Mouse (Mus musculus): ENCODE measurements at regions not wholly inside any gene's neighbourhood (a gene's known extent, or its start where the extent isn't known, plus 50 kb on each side); places are given as distances from the start of the nearest gene placed in this dataset.

GRCm38 (mm10) chr6:100934424-100934823, 101.0 kb downstream of the Ppp4r2 start:
- 91% methylated on average over 5 of the region's 5 CpGs for WGBS
- H3K36me3 ChIP-seq (replicated peaks; ENCODE audit: control insufficient read depth, insufficient read depth, low read length) = no peaks in the 10 kb centered on the region
- ATAC-seq (ENCODE audit: insufficient read depth, low read depth) (no peak), DNase-seq (ENCODE audit: low spot score) (no peak)
- no peak overlapping the region for H3K4me3 ChIP-seq (ENCODE audit: low read depth, low read length)
- peaks cover 17% of the 10 kb centered on the region; the same call in 1 of the 2 replicates for H3K4me1 ChIP-seq (ENCODE audit: control insufficient read depth, insufficient read depth)
- no peak overlapping the region for H3K27ac ChIP-seq (ENCODE audit: low read depth)
- H3K4me2 ChIP-seq (ENCODE audit: low read depth, low read length) = no peak overlapping the region
- H3K9me3 ChIP-seq (replicated peaks; ENCODE audit: control insufficient read depth, low read length) = no peaks in the 10 kb centered on the region
- TF ChIP-seq EP300 (IDR thresholded peaks at IDR 0.05; ENCODE audit: low read depth) (no peak), CTCF (IDR thresholded peaks at IDR 0.05; ENCODE audit: low read depth) (no peak)
- H3K9ac ChIP-seq (replicated peaks; ENCODE audit: low read depth, low read length) = no peak overlapping the region
- H3K27me3 ChIP-seq (ENCODE audit: control insufficient read depth, insufficient read depth, low read length) = no peaks in the 10 kb centered on the region

- Histone ChIP-seq H3K4me3 (ENCODE audit: low read depth, low read length) (no peak overlapping the region), H3K4me2 (ENCODE audit: low read depth, low read length) (no peak overlapping the region), H3K9me3 (replicated peaks; ENCODE audit: control insufficient read depth, low read length) (no peaks in the 10 kb centered on the region), H3K36me3 (replicated peaks; ENCODE audit: control insufficient read depth, insufficient read depth, low read length) (no peaks in the 10 kb centered on the region), H3K27me3 (ENCODE audit: control insufficient read depth, insufficient read depth, low read length) (no peaks in the 10 kb centered on the region), H3K4me1 (ENCODE audit: control insufficient read depth, insufficient read depth) (0 out of 2 replicates have a peak, but pooled peaks cover 3% of the 10 kb centered on the region), H3K27ac (ENCODE audit: low read depth) (no peak overlapping the region), H3K9ac (replicated peaks; ENCODE audit: low read depth, low read length) (no peak overlapping the region)
- whole genome bisulfite sequencing = 92% methylated on average over 1 of the region's 1 CpGs
- no peak for TF ChIP-seq CTCF (IDR thresholded peaks at IDR 0.05; ENCODE audit: low read depth)
- no peak for TF ChIP-seq EP300 (IDR thresholded peaks at IDR 0.05; ENCODE audit: low read depth)
- ATAC-seq (ENCODE audit: insufficient read depth, low read depth) (no peak), DNase-seq (ENCODE audit: low spot score) (no peak)
These were observed 104.4 kb downstream of the Ppp4r2 start for GRCm38 (mm10) chr6:100937802-100938201.

GRCm38 (mm10) chr6:100938376-100938775, 105.0 kb downstream of the Ppp4r2 start:
- H3K27ac ChIP-seq (ENCODE audit: low read depth) = no peak overlapping the region
- no peak overlapping the region for H3K4me3 ChIP-seq (ENCODE audit: low read depth, low read length)
- TF ChIP-seq CTCF (IDR thresholded peaks at IDR 0.05; ENCODE audit: low read depth) (no peak), EP300 (IDR thresholded peaks at IDR 0.05; ENCODE audit: low read depth) (no peak)
- H3K9me3 ChIP-seq (replicated peaks; ENCODE audit: control insufficient read depth, low read length) = no peaks in the 10 kb centered on the region
- ATAC-seq (ENCODE audit: insufficient read depth, low read depth) (no peak), DNase-seq (ENCODE audit: low spot score) (no peak)
- no peaks in the 10 kb centered on the region for H3K36me3 ChIP-seq (replicated peaks; ENCODE audit: control insufficient read depth, insufficient read depth, low read length)
- H3K27me3 ChIP-seq (ENCODE audit: control insufficient read depth, insufficient read depth, low read length) = no peaks in the 10 kb centered on the region
- H3K4me2 ChIP-seq (ENCODE audit: low read depth, low read length) = no peak overlapping the region
- H3K9ac ChIP-seq (replicated peaks; ENCODE audit: low read depth, low read length) = no peak overlapping the region
- WGBS = 75% methylated on average over 11 of the region's 11 CpGs
- H3K4me1 ChIP-seq (ENCODE audit: control insufficient read depth, insufficient read depth) = 0 out of 2 replicates have a peak, but pooled peaks cover 3% of the 10 kb centered on the region

- H3K4me3 ChIP-seq (ENCODE audit: low read depth, low read length) = no peak overlapping the region
- no peaks in the 10 kb centered on the region for H3K27me3 ChIP-seq (ENCODE audit: control insufficient read depth, insufficient read depth, low read length)
- H3K27ac ChIP-seq (ENCODE audit: low read depth) = no peak overlapping the region
- no peaks in the 10 kb centered on the region for H3K9me3 ChIP-seq (replicated peaks; ENCODE audit: control insufficient read depth, low read length)
- TF ChIP-seq EP300 (IDR thresholded peaks at IDR 0.05; ENCODE audit: low read depth) (no peak), CTCF (IDR thresholded peaks at IDR 0.05; ENCODE audit: low read depth) (no peak)
- WGBS = 27% methylated on average over 12 of the region's 12 CpGs
- H3K9ac ChIP-seq (replicated peaks; ENCODE audit: low read depth, low read length) = no peak overlapping the region
- ATAC-seq (ENCODE audit: insufficient read depth, low read depth) (peak; percentile 55), DNase-seq (ENCODE audit: low spot score) (peak; percentile 16)
- H3K4me2 ChIP-seq (ENCODE audit: low read depth, low read length) = no peak overlapping the region
- 0 out of 2 replicates have a peak, but pooled peaks cover 3% of the 10 kb centered on the region for H3K4me1 ChIP-seq (ENCODE audit: control insufficient read depth, insufficient read depth)
- H3K36me3 ChIP-seq (replicated peaks; ENCODE audit: control insufficient read depth, insufficient read depth, low read length) = no peaks in the 10 kb centered on the region
These were observed 105.6 kb downstream of the Ppp4r2 start for GRCm38 (mm10) chr6:100939042-100939441.

- Histone ChIP-seq H3K4me3 (ENCODE audit: low read depth, low read length) (no peak overlapping the region), H3K36me3 (replicated peaks; ENCODE audit: control insufficient read depth, insufficient read depth, low read length) (no peaks in the 10 kb centered on the region), H3K4me2 (ENCODE audit: low read depth, low read length) (no peak overlapping the region), H3K9ac (replicated peaks; ENCODE audit: low read depth, low read length) (no peak overlapping the region), H3K9me3 (replicated peaks; ENCODE audit: control insufficient read depth, low read length) (no peaks in the 10 kb centered on the region), H3K27me3 (ENCODE audit: control insufficient read depth, insufficient read depth, low read length) (no peaks in the 10 kb centered on the region), H3K4me1 (ENCODE audit: control insufficient read depth, insufficient read depth) (0 out of 2 replicates have a peak, but pooled peaks cover 3% of the 10 kb centered on the region), H3K27ac (ENCODE audit: low read depth) (no peak overlapping the region)
- 88% methylated on average over 5 of the region's 5 CpGs for WGBS
- no peak for ATAC-seq (ENCODE audit: insufficient read depth, low read depth)
- TF ChIP-seq EP300 (IDR thresholded peaks at IDR 0.05; ENCODE audit: low read depth) (no peak), CTCF (IDR thresholded peaks at IDR 0.05; ENCODE audit: low read depth) (no peak)
- DNase-seq (ENCODE audit: low spot score) = no peak
These were observed 106.3 kb downstream of the Ppp4r2 start for GRCm38 (mm10) chr6:100939766-100940165.

- no peak overlapping the region for H3K9ac ChIP-seq (replicated peaks; ENCODE audit: low read depth, low read length)
- WGBS = 59% methylated on average over 2 of the region's 2 CpGs
- DNase-seq (ENCODE audit: low spot score) (no peak), ATAC-seq (ENCODE audit: insufficient read depth, low read depth) (no peak)
- H3K4me2 ChIP-seq (ENCODE audit: low read depth, low read length) = no peak overlapping the region
- TF ChIP-seq CTCF (IDR thresholded peaks at IDR 0.05; ENCODE audit: low read depth) = no peak
- TF ChIP-seq EP300 (IDR thresholded peaks at IDR 0.05; ENCODE audit: low read depth) = no peak
- no peaks in the 10 kb centered on the region for H3K36me3 ChIP-seq (replicated peaks; ENCODE audit: control insufficient read depth, insufficient read depth, low read length)
- no peak overlapping the region for H3K4me3 ChIP-seq (ENCODE audit: low read depth, low read length)
- H3K9me3 ChIP-seq (replicated peaks; ENCODE audit: control insufficient read depth, low read length) = no peaks in the 10 kb centered on the region
- H3K27me3 ChIP-seq (ENCODE audit: control insufficient read depth, insufficient read depth, low read length) = no peaks in the 10 kb centered on the region
- H3K27ac ChIP-seq (ENCODE audit: low read depth) = no peak overlapping the region
- H3K4me1 ChIP-seq (ENCODE audit: control insufficient read depth, insufficient read depth) = 0 out of 2 replicates have a peak, but pooled peaks cover 3% of the 10 kb centered on the region
These were observed 108.3 kb downstream of the Ppp4r2 start for GRCm38 (mm10) chr6:100941686-100942085.
